Mouse (Mus musculus): ENCODE measurements at regions not wholly inside any gene's neighbourhood (a gene's known extent, or its start where the extent isn't known, plus 50 kb on each side); places are given as distances from the start of the nearest gene placed in this dataset.
A peak's percentile ranks its signal among the peaks of the same experiment; 100 is the strongest.

- no peaks in the 10 kb centered on the region for H3K27me3 ChIP-seq (ENCODE audit: control insufficient read depth, insufficient read depth, low read length)
- no peak overlapping the region for H3K9ac ChIP-seq (ENCODE audit: low read depth, low read length)
- no peak overlapping the region for H3K27ac ChIP-seq
- no peak for TF ChIP-seq EP300 (IDR thresholded peaks at IDR 0.05; ENCODE audit: insufficient read depth, low read depth, low read length)
- TF ChIP-seq CTCF (IDR thresholded peaks at IDR 0.05): no peak
- no peak for TF ChIP-seq POLR2A (IDR thresholded peaks at IDR 0.05; ENCODE audit: insufficient read depth, low read depth, low read length)
- no peaks in the 10 kb centered on the region for H3K79me2 ChIP-seq (replicated peaks; ENCODE audit: control insufficient read depth, insufficient read depth, low read length)
- DNase-seq: no peak
- intact Hi-C loops (cut with DNase I): loop anchor here (2.0 kb wide), 1 partner anchor 15 kb away; no protein-coding TSS in a partner anchor
- peaks cover 3% of the 10 kb centered on the region; the same call in 1 of the 2 replicates for H3K4me1 ChIP-seq (ENCODE audit: control insufficient read depth, insufficient read depth, low read length)
- H3K4me3 ChIP-seq: no peak overlapping the region
- 67% methylated on average over 1 of the region's 1 CpGs for WGBS
- no peaks in the 10 kb centered on the region for H3K36me3 ChIP-seq (ENCODE audit: control insufficient read depth, insufficient read depth, low read length)
These were observed 125.3 kb downstream of the Gas1 start for GRCm38 (mm10) chr13:60051866-60052265.

GRCm38 (mm10) chr13:60050799-60051580 is 126.2 kb downstream of the Gas1 start:
- WGBS: 77% methylated on average over 9 of the region's 9 CpGs
- H3K27ac ChIP-seq: no peak overlapping the region

GRCm38 (mm10) chr13:60049703-60050102 is 127.5 kb downstream of the Gas1 start:
- intact Hi-C loops (cut with DNase I): loop anchor here (2.0 kb wide), 1 partner anchor 13 kb away; no protein-coding TSS in a partner anchor
- Histone ChIP-seq H3K27me3 (ENCODE audit: control insufficient read depth, insufficient read depth, low read length) (peaks cover 2% of the 10 kb centered on the region; the same call in 1 of the 2 replicates), H3K36me3 (ENCODE audit: control insufficient read depth, insufficient read depth, low read length) (no peaks in the 10 kb centered on the region), H3K4me3 (no peak overlapping the region), H3K79me2 (replicated peaks; ENCODE audit: control insufficient read depth, insufficient read depth, low read length) (no peaks in the 10 kb centered on the region), H3K4me1 (ENCODE audit: control insufficient read depth, insufficient read depth, low read length) (peaks cover 3% of the 10 kb centered on the region; the same call in 1 of the 2 replicates), H3K9ac (ENCODE audit: low read depth, low read length) (no peak overlapping the region), H3K27ac (no peak overlapping the region)
- TF ChIP-seq EP300 (IDR thresholded peaks at IDR 0.05; ENCODE audit: insufficient read depth, low read depth, low read length) (no peak), POLR2A (IDR thresholded peaks at IDR 0.05; ENCODE audit: insufficient read depth, low read depth, low read length) (no peak), CTCF (IDR thresholded peaks at IDR 0.05) (no peak)
- DNase-seq: no peak
- 88% methylated on average over 3 of the region's 3 CpGs for WGBS

More at GRCm38 (mm10) chr13:60050799-60051580, 126.2 kb downstream of the Gas1 start:
- Histone ChIP-seq H3K27me3 (ENCODE audit: control insufficient read depth, insufficient read depth, low read length) (peaks cover 2% of the 10 kb centered on the region; the same call in 1 of the 2 replicates), H3K36me3 (ENCODE audit: control insufficient read depth, insufficient read depth, low read length) (no peaks in the 10 kb centered on the region), H3K4me3 (no peak overlapping the region), H3K9ac (ENCODE audit: low read depth, low read length) (no peak overlapping the region), H3K79me2 (replicated peaks; ENCODE audit: control insufficient read depth, insufficient read depth, low read length) (no peaks in the 10 kb centered on the region), H3K4me1 (ENCODE audit: control insufficient read depth, insufficient read depth, low read length) (peaks cover 3% of the 10 kb centered on the region; the same call in 1 of the 2 replicates)
- TF ChIP-seq POLR2A (IDR thresholded peaks at IDR 0.05; ENCODE audit: insufficient read depth, low read depth, low read length) (no peak), CTCF (IDR thresholded peaks at IDR 0.05) (no peak), EP300 (IDR thresholded peaks at IDR 0.05; ENCODE audit: insufficient read depth, low read depth, low read length) (no peak)
- intact Hi-C loops (cut with DNase I): loop anchor here (2.0 kb wide), 1 partner anchor 14 kb away; no protein-coding TSS in a partner anchor
- no peak for DNase-seq

GRCm38 (mm10) chr13:60047791-60048730 is 129.1 kb downstream of the Gas1 start:
- no peak overlapping the region for H3K4me3 ChIP-seq
- 52% methylated on average over 9 of the region's 9 CpGs for WGBS
- peaks cover 2% of the 10 kb centered on the region; the same call in 1 of the 2 replicates for H3K27me3 ChIP-seq (ENCODE audit: control insufficient read depth, insufficient read depth, low read length)
- H3K9ac ChIP-seq (ENCODE audit: low read depth, low read length): no peak overlapping the region
- peak in 1 of 2 experiments; percentile 17 for DNase-seq
- intact Hi-C loops (cut with DNase I): no loop called here
- no peaks in the 10 kb centered on the region for H3K79me2 ChIP-seq (replicated peaks; ENCODE audit: control insufficient read depth, insufficient read depth, low read length)
- no peaks in the 10 kb centered on the region for H3K36me3 ChIP-seq (ENCODE audit: control insufficient read depth, insufficient read depth, low read length)
- H3K4me1 ChIP-seq (ENCODE audit: control insufficient read depth, insufficient read depth, low read length): peaks cover 1% of the 10 kb centered on the region; the same call in 1 of the 2 replicates
- TF ChIP-seq CTCF (IDR thresholded peaks at IDR 0.05) (no peak), POLR2A (IDR thresholded peaks at IDR 0.05; ENCODE audit: insufficient read depth, low read depth, low read length) (no peak), EP300 (IDR thresholded peaks at IDR 0.05; ENCODE audit: insufficient read depth, low read depth, low read length) (no peak)
- no peak overlapping the region for H3K27ac ChIP-seq

GRCm38 (mm10) chr13:60045752-60046151 is 131.4 kb downstream of the Gas1 start:
- TF ChIP-seq CTCF (IDR thresholded peaks at IDR 0.05) (no peak), POLR2A (IDR thresholded peaks at IDR 0.05; ENCODE audit: insufficient read depth, low read depth, low read length) (no peak), EP300 (IDR thresholded peaks at IDR 0.05; ENCODE audit: insufficient read depth, low read depth, low read length) (no peak)
- intact Hi-C loops (cut with DNase I): no loop called here
- Histone ChIP-seq H3K36me3 (ENCODE audit: control insufficient read depth, insufficient read depth, low read length) (no peaks in the 10 kb centered on the region), H3K4me1 (ENCODE audit: control insufficient read depth, insufficient read depth, low read length) (peaks cover 1% of the 10 kb centered on the region; the same call in 1 of the 2 replicates), H3K9ac (ENCODE audit: low read depth, low read length) (no peak overlapping the region), H3K27me3 (ENCODE audit: control insufficient read depth, insufficient read depth, low read length) (peaks cover 2% of the 10 kb centered on the region; the same call in 1 of the 2 replicates), H3K4me3 (no peak overlapping the region), H3K79me2 (replicated peaks; ENCODE audit: control insufficient read depth, insufficient read depth, low read length) (no peaks in the 10 kb centered on the region), H3K27ac (no peak overlapping the region)
- DNase-seq: no peak
- 61% methylated on average over 4 of the region's 4 CpGs for WGBS

All from heart, adult 2 months (tissue).